Mouse (Mus musculus) kidney, adult 2 months (tissue): ENCODE results near the gene Nfrkb.
A peak's percentile ranks its signal among the peaks of the same experiment; 100 is the strongest.

Experiments
- CTCF ChIP-seq: fragments of 200-500 bp; conservative IDR thresholded peaks from 2 replicates; pipeline ENCODE4 v1.5.1; 2011; ENCODE audit warnings: low read depth, mild to moderate bottlenecking, control low read depth, low read length, moderate library complexity, mixed read lengths; ENCODE audit not compliant: insufficient read depth, insufficient read length
- POLR2A ChIP-seq: fragments of 200-500 bp; IDR thresholded peaks from one replicate; pipeline ENCODE4 v1.6.1; 2011; ENCODE audit warnings: low read depth, low read length, control low read depth

DNA sequence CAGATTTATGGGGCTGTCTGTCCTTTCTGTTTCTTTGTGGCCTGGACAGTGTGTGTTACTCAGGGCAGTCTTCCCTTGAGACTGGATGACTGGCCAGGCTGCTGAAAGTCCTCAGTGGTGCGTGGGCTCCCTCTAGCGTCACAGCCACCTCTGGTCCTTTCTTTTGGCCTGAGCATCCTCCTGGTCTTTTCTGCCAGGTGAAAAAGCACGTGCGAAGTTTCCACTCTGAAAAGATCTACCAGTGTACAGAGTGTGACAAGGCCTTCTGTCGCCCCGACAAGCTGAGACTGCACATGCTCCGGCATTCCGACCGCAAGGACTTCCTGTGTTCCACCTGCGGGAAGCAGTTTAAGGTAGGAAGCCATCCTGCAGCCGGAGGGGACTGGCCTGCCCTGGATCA lies 37.1 kb upstream of the Nfrkb start:
- TF ChIP-seq CTCF (peak; percentile 98), POLR2A (no peak)
